Mouse (Mus musculus): ENCODE results near the gene Cass4. TPM values are rescaled to one million over a fixed set of nuclear protein-coding genes. Genes with fewer than 3 reads are reported as not detected.

Gene Cass4
- polyA plus RNA-seq, 1 experiment from 2014 or later, result 0.13 TPM

GRCm38 (mm10) chr2:172394671-172395070 is 1.1 kb downstream of the Cass4 start:
- H3K27me3 ChIP-seq (ENCODE audit: control insufficient read depth, insufficient read depth, low read length), result no peaks in the 10 kb centered on the region
- no peak overlapping the region for H3K9ac ChIP-seq (replicated peaks; ENCODE audit: low read depth, low read length)
- no peak overlapping the region for H3K4me2 ChIP-seq (replicated peaks; ENCODE audit: low read depth, low read length)
- WGBS, result 71% methylated on average over 4 of the region's 4 CpGs
- no peaks in the 10 kb centered on the region for H3K4me1 ChIP-seq (ENCODE audit: control insufficient read depth, insufficient read depth, low read length)
- H3K36me3 ChIP-seq (ENCODE audit: control insufficient read depth, insufficient read depth, low read length), result no peaks in the 10 kb centered on the region
- no peak overlapping the region for H3K27ac ChIP-seq (ENCODE audit: low read length)
- H3K9me3 ChIP-seq (ENCODE audit: control insufficient read depth, low read depth, low read length), result no peaks in the 10 kb centered on the region
- ATAC-seq (ENCODE audit: insufficient number of reproducible peaks, insufficient read depth, low FRiP score, low read depth), result no peak
- no peak overlapping the region for H3K4me3 ChIP-seq (ENCODE audit: low read depth, low read length)

DNA sequence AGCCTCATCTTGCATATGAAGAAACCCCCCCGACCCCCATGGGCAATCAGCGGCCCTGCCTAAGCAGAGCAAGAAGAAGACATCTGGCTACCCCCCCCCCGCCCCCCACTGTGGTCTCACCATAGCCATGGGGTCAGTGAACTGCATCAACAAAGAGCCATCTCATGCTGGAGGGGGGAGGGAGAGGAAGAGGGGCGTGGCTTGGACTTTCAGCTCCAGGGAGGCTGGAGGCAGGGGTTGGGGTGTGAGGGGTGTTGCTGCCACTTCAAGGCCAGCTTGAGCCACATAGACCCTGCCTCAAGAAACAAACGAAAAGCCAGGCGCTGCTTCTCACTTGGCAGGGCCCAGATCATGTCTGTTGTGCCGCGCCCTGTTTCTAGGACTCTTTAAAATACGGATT is 2.4 kb downstream of the Cass4 start:
- Histone ChIP-seq H3K27ac (ENCODE audit: low read length) (no peak overlapping the region), H3K36me3 (ENCODE audit: control insufficient read depth, insufficient read depth, low read length) (no peaks in the 10 kb centered on the region), H3K4me1 (ENCODE audit: control insufficient read depth, insufficient read depth, low read length) (no peaks in the 10 kb centered on the region), H3K9ac (replicated peaks; ENCODE audit: low read depth, low read length) (no peak overlapping the region), H3K27me3 (ENCODE audit: control insufficient read depth, insufficient read depth, low read length) (no peaks in the 10 kb centered on the region), H3K9me3 (ENCODE audit: control insufficient read depth, low read depth, low read length) (no peaks in the 10 kb centered on the region), H3K4me3 (ENCODE audit: low read depth, low read length) (no peak overlapping the region), H3K4me2 (replicated peaks; ENCODE audit: low read depth, low read length) (no peak overlapping the region)
- no peak for ATAC-seq (ENCODE audit: insufficient number of reproducible peaks, insufficient read depth, low FRiP score, low read depth)
- 38% methylated on average over 9 of the region's 9 CpGs for WGBS

- no peaks in the 10 kb centered on the region for H3K27me3 ChIP-seq (ENCODE audit: control insufficient read depth, insufficient read depth, low read length)
- H3K4me3 ChIP-seq (ENCODE audit: low read depth, low read length), result no peak overlapping the region
- H3K9me3 ChIP-seq (ENCODE audit: control insufficient read depth, low read depth, low read length), result no peaks in the 10 kb centered on the region
- H3K4me2 ChIP-seq (replicated peaks; ENCODE audit: low read depth, low read length), result no peak overlapping the region
- ATAC-seq (ENCODE audit: insufficient number of reproducible peaks, insufficient read depth, low FRiP score, low read depth), result no peak
- H3K4me1 ChIP-seq (ENCODE audit: control insufficient read depth, insufficient read depth, low read length), result no peaks in the 10 kb centered on the region
- 21% methylated on average over 9 of the region's 9 CpGs for WGBS
- no peaks in the 10 kb centered on the region for H3K36me3 ChIP-seq (ENCODE audit: control insufficient read depth, insufficient read depth, low read length)
- H3K9ac ChIP-seq (replicated peaks; ENCODE audit: low read depth, low read length), result no peak overlapping the region
- no peak overlapping the region for H3K27ac ChIP-seq (ENCODE audit: low read length)
These were observed 6.3 kb downstream of the Cass4 start for GRCm38 (mm10) chr2:172399901-172400300.

DNA sequence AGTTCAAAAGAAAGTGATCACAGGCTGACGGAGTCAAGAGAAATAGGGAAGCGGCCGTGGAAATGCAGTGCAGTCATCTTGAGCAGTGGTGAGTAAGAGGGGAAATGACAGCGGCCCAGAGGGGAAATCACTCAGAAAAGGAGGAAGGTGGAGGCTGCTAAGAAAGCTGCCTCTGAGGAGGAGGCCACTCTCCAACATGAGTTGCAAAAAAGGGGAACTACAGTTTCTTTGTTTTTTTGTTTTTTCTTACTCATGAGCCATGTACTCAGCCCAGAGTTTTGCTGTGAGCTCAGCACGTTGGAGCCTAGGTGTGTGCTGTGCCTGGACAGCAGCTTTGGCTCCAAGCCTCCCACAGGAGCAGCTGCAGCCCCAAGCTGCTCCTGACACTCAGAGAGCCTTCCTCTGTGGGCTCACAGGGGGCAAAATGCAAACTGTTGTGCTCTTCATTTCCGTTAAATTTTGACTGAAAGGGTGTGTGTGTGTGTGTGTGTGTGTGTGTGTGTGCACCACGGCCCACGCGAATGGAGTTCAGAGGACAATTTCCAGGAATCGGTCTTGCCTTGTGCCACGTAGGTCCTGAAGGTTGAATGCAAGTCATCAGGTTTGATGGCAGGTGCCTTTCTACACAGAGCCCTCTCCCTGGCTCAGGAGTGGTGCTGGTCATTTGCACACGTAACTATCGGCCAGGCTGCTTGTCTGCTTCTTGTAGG is 7.7 kb downstream of the Cass4 start:
- Histone ChIP-seq H3K4me3 (ENCODE audit: low read depth, low read length) (no peak overlapping the region), H3K9ac (replicated peaks; ENCODE audit: low read depth, low read length) (no peak overlapping the region), H3K4me2 (replicated peaks; ENCODE audit: low read depth, low read length) (no peak overlapping the region), H3K36me3 (ENCODE audit: control insufficient read depth, insufficient read depth, low read length) (no peaks in the 10 kb centered on the region), H3K27me3 (ENCODE audit: control insufficient read depth, insufficient read depth, low read length) (no peaks in the 10 kb centered on the region), H3K4me1 (ENCODE audit: control insufficient read depth, insufficient read depth, low read length) (no peaks in the 10 kb centered on the region), H3K27ac (ENCODE audit: low read length) (no peak overlapping the region), H3K9me3 (ENCODE audit: control insufficient read depth, low read depth, low read length) (no peaks in the 10 kb centered on the region)
- no peak for ATAC-seq (ENCODE audit: insufficient number of reproducible peaks, insufficient read depth, low FRiP score, low read depth)
- 65% methylated on average over 13 of the region's 13 CpGs for WGBS

- no peak overlapping the region for H3K27ac ChIP-seq (ENCODE audit: low read length)
- H3K27me3 ChIP-seq (ENCODE audit: control insufficient read depth, insufficient read depth, low read length), result no peaks in the 10 kb centered on the region
- no peaks in the 10 kb centered on the region for H3K9me3 ChIP-seq (ENCODE audit: control insufficient read depth, low read depth, low read length)
- no peaks in the 10 kb centered on the region for H3K4me1 ChIP-seq (ENCODE audit: control insufficient read depth, insufficient read depth, low read length)
- H3K4me2 ChIP-seq (replicated peaks; ENCODE audit: low read depth, low read length), result no peak overlapping the region
- H3K9ac ChIP-seq (replicated peaks; ENCODE audit: low read depth, low read length), result no peak overlapping the region
- H3K36me3 ChIP-seq (ENCODE audit: control insufficient read depth, insufficient read depth, low read length), result no peaks in the 10 kb centered on the region
- no peak overlapping the region for H3K4me3 ChIP-seq (ENCODE audit: low read depth, low read length)
- no peak for ATAC-seq (ENCODE audit: insufficient number of reproducible peaks, insufficient read depth, low FRiP score, low read depth)
- WGBS, result 62% methylated on average over 7 of the region's 7 CpGs
These were observed 10.6 kb downstream of the Cass4 start for GRCm38 (mm10) chr2:172404239-172404638.

DNA sequence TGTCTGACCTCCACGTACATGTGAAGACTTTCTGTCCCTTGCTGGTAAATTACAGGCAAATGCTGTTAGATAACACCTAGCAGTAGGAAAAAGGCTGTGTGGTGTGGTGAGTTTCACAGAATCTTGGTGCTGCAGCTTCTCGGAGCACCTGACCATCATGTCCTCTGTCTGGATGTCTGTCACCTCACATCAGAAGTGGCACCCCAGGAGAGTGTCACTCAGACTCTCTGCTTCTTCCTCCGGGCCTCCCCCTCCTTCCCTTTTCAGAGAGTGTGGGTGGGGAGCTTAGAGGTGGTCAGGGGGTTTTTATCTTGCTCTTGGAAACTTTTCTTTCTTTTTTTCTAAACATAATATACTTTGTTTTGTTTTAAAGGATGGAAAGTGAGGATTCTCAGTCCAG is 11.4 kb downstream of the Cass4 start:
- H3K9me3 ChIP-seq (ENCODE audit: control insufficient read depth, low read depth, low read length), result no peaks in the 10 kb centered on the region
- no peaks in the 10 kb centered on the region for H3K27me3 ChIP-seq (ENCODE audit: control insufficient read depth, insufficient read depth, low read length)
- H3K4me2 ChIP-seq (replicated peaks; ENCODE audit: low read depth, low read length), result no peak overlapping the region
- H3K36me3 ChIP-seq (ENCODE audit: control insufficient read depth, insufficient read depth, low read length), result no peaks in the 10 kb centered on the region
- no peak overlapping the region for H3K4me3 ChIP-seq (ENCODE audit: low read depth, low read length)
- no peak overlapping the region for H3K9ac ChIP-seq (replicated peaks; ENCODE audit: low read depth, low read length)
- 52% methylated on average over 3 of the region's 3 CpGs for WGBS
- H3K4me1 ChIP-seq (ENCODE audit: control insufficient read depth, insufficient read depth, low read length), result no peaks in the 10 kb centered on the region
- no peak for ATAC-seq (ENCODE audit: insufficient number of reproducible peaks, insufficient read depth, low FRiP score, low read depth)
- H3K27ac ChIP-seq (ENCODE audit: low read length), result no peak overlapping the region

DNA sequence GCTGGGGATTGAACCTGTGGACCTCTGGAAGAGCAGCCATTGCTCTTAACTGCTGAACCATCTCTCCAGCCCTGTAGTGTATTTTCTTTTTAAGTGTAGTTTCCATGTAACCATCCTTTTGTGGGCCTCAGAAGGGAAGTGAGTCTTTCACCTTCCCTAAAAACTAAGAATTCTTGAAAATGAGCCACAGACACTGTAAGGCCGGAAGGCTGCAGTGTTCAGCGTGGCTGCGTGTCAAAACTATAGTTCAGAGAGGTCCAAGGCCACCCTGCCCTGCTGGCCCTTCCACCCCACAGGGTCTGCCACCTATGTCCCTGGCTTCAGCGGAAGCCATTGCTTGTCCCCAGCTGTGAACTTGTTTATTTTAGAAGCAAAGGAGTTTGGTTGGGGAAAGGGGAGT is 12.6 kb downstream of the Cass4 start:
- H3K9ac ChIP-seq (replicated peaks; ENCODE audit: low read depth, low read length), result no peak overlapping the region
- H3K36me3 ChIP-seq (ENCODE audit: control insufficient read depth, insufficient read depth, low read length), result no peaks in the 10 kb centered on the region
- no peaks in the 10 kb centered on the region for H3K4me1 ChIP-seq (ENCODE audit: control insufficient read depth, insufficient read depth, low read length)
- no peaks in the 10 kb centered on the region for H3K27me3 ChIP-seq (ENCODE audit: control insufficient read depth, insufficient read depth, low read length)
- no peak for ATAC-seq (ENCODE audit: insufficient number of reproducible peaks, insufficient read depth, low FRiP score, low read depth)
- H3K9me3 ChIP-seq (ENCODE audit: control insufficient read depth, low read depth, low read length), result no peaks in the 10 kb centered on the region
- 64% methylated on average over 4 of the region's 4 CpGs for WGBS
- no peak overlapping the region for H3K4me2 ChIP-seq (replicated peaks; ENCODE audit: low read depth, low read length)
- H3K4me3 ChIP-seq (ENCODE audit: low read depth, low read length), result no peak overlapping the region
- H3K27ac ChIP-seq (ENCODE audit: low read length), result no peak overlapping the region

- Histone ChIP-seq H3K9me3 (ENCODE audit: control insufficient read depth, low read depth, low read length) (no peaks in the 10 kb centered on the region), H3K4me1 (ENCODE audit: control insufficient read depth, insufficient read depth, low read length) (0 out of 2 replicates have a peak, but pooled peaks cover 2% of the 10 kb centered on the region), H3K4me3 (ENCODE audit: low read depth, low read length) (no peak overlapping the region), H3K36me3 (ENCODE audit: control insufficient read depth, insufficient read depth, low read length) (no peaks in the 10 kb centered on the region), H3K4me2 (replicated peaks; ENCODE audit: low read depth, low read length) (no peak overlapping the region), H3K9ac (replicated peaks; ENCODE audit: low read depth, low read length) (no peak overlapping the region), H3K27me3 (ENCODE audit: control insufficient read depth, insufficient read depth, low read length) (no peaks in the 10 kb centered on the region), H3K27ac (ENCODE audit: low read length) (no peak overlapping the region)
- no peak for ATAC-seq (ENCODE audit: insufficient number of reproducible peaks, insufficient read depth, low FRiP score, low read depth)
- WGBS, result 73% methylated on average over 2 of the region's 2 CpGs
These were observed 13.9 kb downstream of the Cass4 start for GRCm38 (mm10) chr2:172407499-172407898.

GRCm38 (mm10) chr2:172410686-172411085 is 17.1 kb downstream of the Cass4 start:
- Histone ChIP-seq H3K36me3 (ENCODE audit: control insufficient read depth, insufficient read depth, low read length) (no peaks in the 10 kb centered on the region), H3K4me3 (ENCODE audit: low read depth, low read length) (no peak overlapping the region), H3K9ac (replicated peaks; ENCODE audit: low read depth, low read length) (no peak overlapping the region), H3K9me3 (ENCODE audit: control insufficient read depth, low read depth, low read length) (no peaks in the 10 kb centered on the region), H3K27ac (ENCODE audit: low read length) (no peak overlapping the region), H3K27me3 (ENCODE audit: control insufficient read depth, insufficient read depth, low read length) (no peaks in the 10 kb centered on the region), H3K4me2 (replicated peaks; ENCODE audit: low read depth, low read length) (no peak overlapping the region), H3K4me1 (ENCODE audit: control insufficient read depth, insufficient read depth, low read length) (peaks cover 13% of the 10 kb centered on the region; the same call in 1 of the 2 replicates)
- 82% methylated on average over 2 of the region's 2 CpGs for WGBS
- no peak for ATAC-seq (ENCODE audit: insufficient number of reproducible peaks, insufficient read depth, low FRiP score, low read depth)

Data from stomach, embryonic 14.5 days (tissue).